10 mouse cellular contexts compared by ENCODE assay signal in genomic region chr13:60686967-60687366, GRCm38 (mm10).
DNase-seq lines count a peak whose midpoint lies in the region; ATAC-seq lines count a peak whose summit lies in the region.
"Had no signal": no experiment of that assay in that cellular context is flagged by ENCODE, and none has a peak within 500 bp of the region (broad histone marks: within the 10 kb centered on the region; RNA-seq: fewer than 3 reads in every experiment).

No protein-coding gene starts in this region.

- peaks cover 47% of the 10 kb centered on the region for H3K4me1 ChIP-seq in heart, embryonic 13.5 days

- whole genome bisulfite sequencing in heart, embryonic 13.5 days, result 35% methylated on average over 12 of the region's 12 CpGs

- H3K36me3 ChIP-seq in heart, embryonic 13.5 days, result no peaks in the 10 kb centered on the region
- H3K36me3 ChIP-seq: hindbrain, embryonic 15.5 days; neural tube, embryonic 12.5 days had no signal

- ATAC-seq in heart, embryonic 13.5 days (ENCODE audit: extremely low read depth, insufficient number of reproducible peaks, low FRiP score, low TSS enrichment), result no peak

- no peaks in the 10 kb centered on the region for H3K27me3 ChIP-seq in heart, embryonic 13.5 days (replicated peaks)
- H3K27me3 ChIP-seq: hindbrain, embryonic 15.5 days; neural tube, embryonic 12.5 days had no signal

- H3K4me3 ChIP-seq in heart, embryonic 13.5 days, result no peak overlapping the region
- H3K4me3 ChIP-seq: hindbrain, embryonic 15.5 days; neural tube, embryonic 12.5 days had no signal

- peak; percentile 31 for DNase-seq in urinary bladder, adult 2 months (ENCODE audit: low spot score)
- no peak for DNase-seq in urinary bladder, postnatal 10 days (ENCODE audit: low spot score)
- peak; percentile 80 for DNase-seq in layer of hippocampus, adult 9-11 months
- DNase-seq in right cerebral cortex, postnatal 10 days (ENCODE audit: low spot score in 2 of 2), result peak; percentile 79 to 85
- no peak for DNase-seq in cerebellum, adult 11-12 months
- no peak for DNase-seq in ovary, adult 18-20 months (ENCODE audit: low spot score)
- no peak for DNase-seq in cerebellum, adult 8-10 months

- H3K9me3 ChIP-seq in heart, embryonic 13.5 days, result peaks cover 2% of the 10 kb centered on the region; the same call in 1 of the 2 replicates
- H3K9me3 ChIP-seq: hindbrain, embryonic 15.5 days; neural tube, embryonic 12.5 days had no signal

- H3K4me2 ChIP-seq in heart, embryonic 13.5 days, result peak overlapping the region; percentile 6; the same call in 1 of the 2 replicates
- H3K4me2 ChIP-seq: hindbrain, embryonic 15.5 days; neural tube, embryonic 12.5 days had no signal

- peak overlapping the region; percentile 53 for H3K27ac ChIP-seq in heart, embryonic 13.5 days (replicated peaks)
- H3K27ac ChIP-seq: hindbrain, embryonic 15.5 days; neural tube, embryonic 12.5 days had no signal

- H3K9ac ChIP-seq in heart, embryonic 13.5 days, result no peak overlapping the region
- H3K9ac ChIP-seq: hindbrain, embryonic 15.5 days; neural tube, embryonic 12.5 days had no signal

Comparison
In these comparisons a context has a peak if more than half of its experiments do, and no peak if none do; other contexts are left out.
1. DNase-seq: peak in urinary bladder, adult 2 months (single experiment), layer of hippocampus, adult 9-11 months (single experiment) and right cerebral cortex, postnatal 10 days (2 of 2); none in urinary bladder, postnatal 10 days (single experiment), cerebellum, adult 11-12 months (single experiment), ovary, adult 18-20 months (single experiment) and cerebellum, adult 8-10 months (single experiment).